Mouse (Mus musculus): ENCODE data around the gene Zfp768. TPM values are rescaled to one million over a fixed set of nuclear protein-coding genes. Genes with fewer than 3 reads are reported as not detected.

Zfp768 gene
- polyA plus RNA-seq, 1 experiment from 2014 or later = 17.2 TPM

DNA sequence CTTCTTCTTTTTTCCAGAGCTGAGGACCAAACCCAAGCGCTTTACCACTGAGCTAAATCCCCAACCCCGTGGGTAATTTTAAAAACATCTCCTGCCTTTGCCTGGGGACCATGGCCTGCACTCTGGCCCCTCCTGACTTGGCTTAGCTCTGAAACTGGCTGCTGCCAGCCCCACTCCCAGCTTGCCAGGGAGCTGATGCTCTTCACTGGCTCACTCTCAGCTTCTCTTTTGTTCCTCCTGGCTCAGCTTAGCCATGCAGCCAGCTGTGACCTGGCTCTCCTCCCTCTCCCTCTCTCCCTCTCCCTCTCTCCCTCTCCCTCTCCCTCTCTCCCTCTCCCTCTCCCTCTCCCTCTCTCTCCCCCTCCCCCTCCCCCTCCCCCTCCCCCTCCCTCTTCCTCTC, 18.7 kb downstream of the Zfp768 start:
- no peak for ATAC-seq (ENCODE audit: low read depth)
- no peaks in the 10 kb centered on the region for H3K9me3 ChIP-seq
- no peak overlapping the region for H3K4me3 ChIP-seq
- 61% methylated on average over 2 of the region's 2 CpGs for WGBS
- no peaks in the 10 kb centered on the region for H3K36me3 ChIP-seq
- H3K4me1 ChIP-seq (replicated peaks) = no peaks in the 10 kb centered on the region
- no peaks in the 10 kb centered on the region for H3K27me3 ChIP-seq
- H3K4me2 ChIP-seq = no peak overlapping the region
- no peak overlapping the region for H3K27ac ChIP-seq (replicated peaks)
- no peak overlapping the region for H3K9ac ChIP-seq

DNA sequence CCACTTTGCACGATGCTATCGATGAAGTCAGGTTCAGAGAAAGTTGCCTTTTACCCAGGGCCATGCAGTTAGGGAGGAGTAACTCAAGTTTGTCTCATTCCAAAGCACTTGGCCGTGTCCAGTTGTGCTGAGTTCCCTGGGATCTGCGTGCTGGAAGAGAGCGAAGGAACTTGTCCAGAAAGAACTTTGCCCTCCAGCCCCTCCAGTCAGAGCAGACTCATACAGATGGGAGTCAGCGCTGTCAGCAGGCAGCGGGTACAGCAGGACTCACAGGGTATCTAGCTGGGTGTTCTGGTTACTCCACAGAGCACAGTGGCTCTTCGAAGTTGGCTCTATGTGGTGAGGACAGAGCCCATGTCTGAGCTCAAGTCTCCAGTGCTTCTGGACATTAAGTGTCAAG, 19.8 kb downstream of the Zfp768 start:
- no peak overlapping the region for H3K4me3 ChIP-seq
- no peak for ATAC-seq (ENCODE audit: low read depth)
- H3K4me1 ChIP-seq (replicated peaks) = no peaks in the 10 kb centered on the region
- H3K9ac ChIP-seq = no peak overlapping the region
- no peak overlapping the region for H3K27ac ChIP-seq (replicated peaks)
- WGBS = 87% methylated on average over 8 of the region's 8 CpGs
- H3K27me3 ChIP-seq = no peaks in the 10 kb centered on the region
- no peaks in the 10 kb centered on the region for H3K36me3 ChIP-seq
- H3K4me2 ChIP-seq = no peak overlapping the region
- H3K9me3 ChIP-seq = no peaks in the 10 kb centered on the region

DNA sequence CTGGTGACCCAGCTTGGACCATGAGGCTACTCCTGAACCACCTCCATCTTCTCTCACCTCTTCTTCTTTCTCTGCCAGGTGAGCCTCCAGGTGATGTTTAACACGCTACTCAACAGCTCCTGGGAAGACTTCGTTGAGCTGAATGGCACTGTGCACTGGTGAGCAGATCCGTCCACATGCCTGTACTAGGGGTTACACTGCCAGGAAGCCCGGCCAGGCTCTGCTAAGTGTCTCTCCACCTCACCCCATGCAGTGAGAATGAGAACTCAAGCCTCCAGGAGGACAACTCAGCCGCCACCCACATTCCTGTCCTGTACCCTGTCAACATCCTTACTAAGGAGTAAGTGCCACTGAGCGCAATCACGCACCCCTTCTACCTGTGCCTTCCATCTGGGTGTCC, 20.4 kb downstream of the Zfp768 start:
- H3K27me3 ChIP-seq = no peaks in the 10 kb centered on the region
- no peaks in the 10 kb centered on the region for H3K4me1 ChIP-seq (replicated peaks)
- H3K4me2 ChIP-seq = no peak overlapping the region
- no peak for ATAC-seq (ENCODE audit: low read depth)
- H3K9me3 ChIP-seq = no peaks in the 10 kb centered on the region
- no peaks in the 10 kb centered on the region for H3K36me3 ChIP-seq
- WGBS = 88% methylated on average over 7 of the region's 7 CpGs
- H3K9ac ChIP-seq = no peak overlapping the region
- H3K4me3 ChIP-seq = no peak overlapping the region
- H3K27ac ChIP-seq (replicated peaks) = no peak overlapping the region

DNA sequence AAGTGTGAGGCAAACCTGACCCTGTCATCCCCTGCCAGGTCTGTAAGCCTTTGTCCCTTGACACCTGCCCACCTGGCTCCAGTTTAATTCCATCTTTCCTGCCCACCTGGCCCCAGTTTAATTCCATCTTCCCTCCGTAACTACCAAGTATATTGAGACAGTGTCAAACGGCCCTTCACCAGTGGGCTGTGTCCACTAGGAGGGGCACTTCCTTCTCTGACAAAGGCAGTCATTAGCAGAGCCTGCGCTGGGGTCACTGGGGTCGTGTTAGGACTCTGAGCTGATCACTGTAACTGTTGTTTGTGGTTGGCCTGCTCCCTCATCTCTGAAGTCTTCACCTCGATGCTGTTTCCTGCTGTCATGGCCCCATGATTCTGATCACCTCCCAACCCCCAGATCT, 23.3 kb downstream of the Zfp768 start:
- H3K9ac ChIP-seq = no peak overlapping the region
- H3K9me3 ChIP-seq = no peaks in the 10 kb centered on the region
- H3K4me3 ChIP-seq = no peak overlapping the region
- H3K27me3 ChIP-seq = no peaks in the 10 kb centered on the region
- no peak for ATAC-seq (ENCODE audit: low read depth)
- 36% methylated on average over 5 of the region's 5 CpGs for WGBS
- no peaks in the 10 kb centered on the region for H3K36me3 ChIP-seq
- H3K4me2 ChIP-seq = no peak overlapping the region
- H3K4me1 ChIP-seq (replicated peaks) = no peaks in the 10 kb centered on the region
- H3K27ac ChIP-seq (replicated peaks) = no peak overlapping the region

DNA sequence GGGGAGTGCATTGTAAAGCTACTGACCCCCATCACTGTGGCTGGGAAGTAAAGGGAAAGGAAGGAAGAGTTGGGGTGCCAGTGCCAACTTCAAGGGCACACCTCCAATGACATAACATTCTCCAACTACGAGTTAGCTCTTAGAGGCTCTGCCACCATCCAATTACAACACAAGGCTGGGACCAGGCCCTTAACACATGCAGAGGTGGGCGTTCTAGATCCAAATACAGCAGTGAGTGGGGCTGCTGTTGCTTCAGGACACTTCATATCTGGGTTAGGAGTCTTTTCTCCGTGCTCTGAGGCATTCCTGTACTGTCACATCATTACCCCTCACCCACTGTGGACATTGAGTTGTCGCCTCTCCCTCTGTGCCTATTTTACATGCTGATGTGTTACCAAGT, 24.3 kb downstream of the Zfp768 start:
- no peak overlapping the region for H3K4me3 ChIP-seq
- no peak overlapping the region for H3K4me2 ChIP-seq
- H3K4me1 ChIP-seq (replicated peaks) = no peaks in the 10 kb centered on the region
- 72% methylated on average over 4 of the region's 4 CpGs for WGBS
- ATAC-seq (ENCODE audit: low read depth) = no peak
- no peak overlapping the region for H3K27ac ChIP-seq (replicated peaks)
- no peaks in the 10 kb centered on the region for H3K36me3 ChIP-seq
- no peaks in the 10 kb centered on the region for H3K27me3 ChIP-seq
- no peaks in the 10 kb centered on the region for H3K9me3 ChIP-seq
- H3K9ac ChIP-seq = no peak overlapping the region

DNA sequence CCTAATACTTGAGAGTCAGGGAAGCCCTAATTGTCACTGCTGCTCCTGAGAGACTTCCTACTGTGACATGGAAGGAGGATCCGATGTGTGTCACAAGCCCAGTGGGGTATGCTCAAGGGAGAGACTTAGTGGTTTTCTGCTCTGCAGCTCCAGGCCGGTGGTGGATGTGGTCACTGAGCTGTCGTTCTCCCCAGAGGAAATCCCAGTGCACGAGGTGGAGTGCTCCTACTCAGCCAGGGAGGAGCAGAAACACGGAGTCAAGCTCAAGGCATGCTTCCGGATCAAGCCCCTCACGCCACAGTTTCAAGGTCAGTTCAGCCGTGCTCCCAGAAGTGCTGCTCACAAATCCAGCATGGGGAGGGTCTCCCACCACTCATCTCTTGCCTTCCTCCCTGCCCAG, 31.5 kb downstream of the Zfp768 start:
- Histone ChIP-seq H3K9me3 (no peaks in the 10 kb centered on the region), H3K4me3 (no peak overlapping the region), H3K4me2 (no peak overlapping the region), H3K27ac (replicated peaks) (no peak overlapping the region), H3K36me3 (no peaks in the 10 kb centered on the region), H3K4me1 (replicated peaks) (no peaks in the 10 kb centered on the region), H3K9ac (no peak overlapping the region), H3K27me3 (no peaks in the 10 kb centered on the region)
- no peak for ATAC-seq (ENCODE audit: low read depth)
- WGBS = 63% methylated on average over 8 of the region's 8 CpGs

DNA sequence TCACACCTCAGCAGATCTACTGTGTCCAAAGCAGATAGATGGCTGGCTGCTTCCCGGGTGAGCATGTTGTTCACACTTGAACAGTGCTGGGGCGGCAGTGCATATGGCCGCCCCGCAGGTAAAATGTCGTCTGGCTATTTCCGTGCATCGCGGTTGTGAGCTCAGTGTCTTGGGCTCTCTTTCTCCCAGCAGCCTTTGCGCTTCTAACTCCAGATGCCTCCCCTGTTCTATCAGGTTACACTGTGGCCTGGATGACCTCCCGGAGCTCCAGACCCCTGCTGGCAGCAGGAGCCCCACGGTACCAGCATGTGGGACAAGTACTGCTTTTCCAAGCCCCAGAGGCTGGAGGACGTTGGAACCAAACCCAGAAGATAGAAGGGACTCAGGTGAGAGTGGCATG, 35.4 kb downstream of the Zfp768 start:
- Histone ChIP-seq H3K9ac (no peak overlapping the region), H3K4me1 (replicated peaks) (no peaks in the 10 kb centered on the region), H3K27ac (replicated peaks) (no peak overlapping the region), H3K4me2 (no peak overlapping the region), H3K36me3 (no peaks in the 10 kb centered on the region), H3K9me3 (no peaks in the 10 kb centered on the region), H3K27me3 (no peaks in the 10 kb centered on the region), H3K4me3 (no peak overlapping the region)
- WGBS = 77% methylated on average over 12 of the region's 12 CpGs
- no peak for ATAC-seq (ENCODE audit: low read depth)

DNA sequence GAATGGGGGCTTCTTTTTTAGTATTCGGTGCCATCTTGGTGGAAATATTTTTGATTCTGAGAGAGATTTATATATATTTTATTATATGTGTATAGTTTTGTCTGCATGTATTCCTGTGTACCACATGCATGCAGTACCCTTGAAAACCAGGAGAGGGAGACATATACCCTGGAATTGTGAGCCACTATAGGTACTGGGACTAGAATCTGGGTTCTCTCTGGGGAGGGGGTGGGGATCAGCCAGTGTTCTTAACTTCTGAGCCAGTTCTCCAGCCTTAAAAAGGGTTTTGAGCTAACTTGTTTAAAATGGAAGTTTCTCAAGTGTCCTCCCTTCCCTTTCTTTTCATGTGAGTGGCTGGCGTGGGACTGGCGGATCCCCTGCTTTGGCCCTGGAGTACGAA, 36.5 kb downstream of the Zfp768 start:
- ATAC-seq (ENCODE audit: low read depth) = no peak
- Histone ChIP-seq H3K36me3 (no peaks in the 10 kb centered on the region), H3K4me3 (no peak overlapping the region), H3K9ac (no peak overlapping the region), H3K27ac (replicated peaks) (no peak overlapping the region), H3K4me1 (replicated peaks) (no peaks in the 10 kb centered on the region), H3K9me3 (no peaks in the 10 kb centered on the region), H3K27me3 (no peaks in the 10 kb centered on the region), H3K4me2 (no peak overlapping the region)
- WGBS = 70% methylated on average over 4 of the region's 4 CpGs

DNA sequence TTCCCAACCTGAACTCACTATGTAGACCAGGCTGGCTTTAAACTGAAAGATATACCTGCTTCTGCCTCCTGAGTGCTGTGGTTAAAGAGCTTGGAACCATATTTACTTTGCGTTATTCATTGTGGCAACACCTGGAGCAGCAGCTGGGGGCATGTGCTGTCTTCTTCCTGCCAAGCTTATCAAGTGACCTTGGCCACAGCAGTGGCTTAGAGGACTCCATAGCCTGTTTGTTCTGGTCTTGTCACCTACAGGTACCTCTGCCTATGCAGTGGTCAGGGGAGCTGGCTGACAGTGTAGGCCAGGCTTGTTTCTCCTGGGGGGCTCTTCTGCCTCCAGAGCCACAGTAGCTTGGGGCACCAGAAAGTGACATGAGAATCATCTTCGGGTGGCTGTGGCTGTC, 37.0 kb downstream of the Zfp768 start:
- 84% methylated on average over 2 of the region's 2 CpGs for WGBS
- Histone ChIP-seq H3K9ac (no peak overlapping the region), H3K27ac (replicated peaks) (no peak overlapping the region), H3K4me2 (no peak overlapping the region), H3K36me3 (no peaks in the 10 kb centered on the region), H3K9me3 (no peaks in the 10 kb centered on the region), H3K4me3 (no peak overlapping the region), H3K4me1 (replicated peaks) (no peaks in the 10 kb centered on the region), H3K27me3 (no peaks in the 10 kb centered on the region)
- no peak for ATAC-seq (ENCODE audit: low read depth)

DNA sequence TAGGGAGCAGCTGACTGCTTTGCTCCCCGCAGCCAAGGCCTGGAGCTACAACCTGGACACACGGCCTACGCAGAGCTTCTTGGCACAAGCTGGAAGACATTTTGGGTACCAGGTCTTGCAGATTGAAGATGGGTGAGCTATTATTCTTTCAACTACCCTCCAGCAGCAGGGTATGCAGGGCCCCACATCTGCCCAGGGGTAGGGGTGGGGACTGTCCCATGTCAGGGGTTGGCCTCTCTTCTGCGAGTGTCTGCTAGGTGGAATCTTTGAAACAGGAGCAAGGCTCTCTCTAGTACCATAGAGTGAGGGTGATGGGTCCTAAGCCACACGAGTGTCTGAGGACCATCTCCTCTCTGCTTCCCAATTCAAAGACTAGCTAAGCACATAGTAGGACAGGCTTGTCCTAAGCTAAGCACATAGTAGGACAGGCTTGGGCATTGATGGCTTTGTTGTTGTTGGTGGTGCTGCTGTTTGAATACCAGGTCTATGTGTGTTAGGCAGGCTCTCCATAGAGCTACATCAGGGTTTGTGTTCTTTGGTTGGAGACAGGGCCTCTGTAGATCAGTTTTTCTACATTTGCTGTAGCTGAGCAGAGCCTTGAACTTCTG, 47.7 kb downstream of the Zfp768 start:
- no peaks in the 10 kb centered on the region for H3K9me3 ChIP-seq
- H3K9ac ChIP-seq = no peak overlapping the region
- 92% methylated on average over 5 of the region's 5 CpGs for WGBS
- no peaks in the 10 kb centered on the region for H3K36me3 ChIP-seq
- no peaks in the 10 kb centered on the region for H3K4me1 ChIP-seq (replicated peaks)
- H3K4me3 ChIP-seq = no peak overlapping the region
- ATAC-seq (ENCODE audit: low read depth) = no peak
- H3K27ac ChIP-seq (replicated peaks) = no peak overlapping the region
- H3K27me3 ChIP-seq = no peaks in the 10 kb centered on the region
- no peak overlapping the region for H3K4me2 ChIP-seq

DNA sequence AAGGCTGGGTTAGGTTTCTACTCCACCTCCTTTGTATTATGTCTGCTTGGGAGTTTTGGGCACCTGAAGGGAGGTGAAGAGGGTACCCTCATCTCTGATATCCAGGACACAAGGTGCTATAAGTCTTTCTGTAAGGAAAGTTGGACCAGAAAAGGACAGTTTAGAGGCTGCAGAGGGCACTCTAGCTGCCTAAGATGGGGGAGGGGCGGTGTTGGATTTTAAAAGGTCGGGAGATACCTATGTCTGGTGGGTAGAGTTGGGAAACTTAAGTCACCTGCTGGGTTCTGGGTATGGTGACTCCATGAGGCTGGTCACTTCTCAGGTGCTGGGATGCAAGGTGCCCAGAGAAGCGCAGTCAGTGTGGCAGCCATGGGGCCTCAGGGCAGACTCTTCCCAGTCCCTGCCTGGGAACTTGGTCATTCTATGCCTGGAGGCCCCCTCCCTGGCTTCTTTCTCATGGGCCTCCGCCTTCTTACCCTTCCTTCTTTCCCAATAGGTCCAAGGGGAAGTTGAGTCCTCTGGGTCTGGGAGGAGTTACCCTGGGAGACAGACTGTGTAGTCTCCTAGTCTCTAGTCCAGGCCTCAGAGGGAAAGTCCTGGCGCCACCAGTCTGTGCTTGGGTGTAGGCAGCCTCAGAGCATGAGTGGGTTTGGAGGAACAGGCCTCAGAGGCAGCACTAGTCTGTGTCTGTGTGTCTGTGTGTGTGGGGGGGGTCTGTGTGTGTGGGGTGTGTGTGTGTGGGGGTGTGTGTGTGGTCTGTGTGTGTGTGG, 48.4 kb downstream of the Zfp768 start:
- 78% methylated on average over 5 of the region's 5 CpGs for WGBS
- Histone ChIP-seq H3K27ac (replicated peaks) (no peak overlapping the region), H3K4me3 (no peak overlapping the region), H3K9me3 (no peaks in the 10 kb centered on the region), H3K9ac (no peak overlapping the region), H3K4me2 (no peak overlapping the region), H3K4me1 (replicated peaks) (no peaks in the 10 kb centered on the region), H3K36me3 (no peaks in the 10 kb centered on the region), H3K27me3 (no peaks in the 10 kb centered on the region)
- ATAC-seq (ENCODE audit: low read depth) = no peak

DNA sequence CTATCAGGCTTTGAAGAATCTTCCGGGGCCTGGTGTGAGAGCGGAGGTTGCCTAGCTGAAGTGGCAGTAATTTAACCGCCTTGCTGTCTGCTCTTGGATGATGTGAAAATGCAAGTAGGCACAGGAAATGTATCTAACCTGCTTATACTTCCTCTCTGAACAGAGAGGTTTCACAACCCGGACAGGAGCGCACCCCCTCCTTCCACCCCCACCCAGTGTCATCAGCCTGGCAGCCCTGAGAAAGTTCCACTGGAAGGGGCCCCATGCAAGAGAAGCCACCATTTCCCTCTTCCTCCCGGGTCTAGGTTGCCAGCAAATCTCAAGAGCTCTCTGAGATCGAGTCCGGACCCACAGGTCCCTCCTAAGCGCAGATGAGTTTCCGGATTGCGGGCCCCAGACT, 49.3 kb downstream of the Zfp768 start, which contains the start of gene Itgal:
TSS of gene Itgal (plus strand) at position 163 of the 400 bp plus-strand sequence.
- Histone ChIP-seq H3K27me3 (no peaks in the 10 kb centered on the region), H3K27ac (replicated peaks) (no peak within 1 kb of the TSS), H3K4me2 (no peak within 1 kb of the TSS), H3K4me3 (no peak within 1 kb of the TSS), H3K9ac (no peak within 1 kb of the TSS), H3K36me3 (no peaks in the 10 kb centered on the region), H3K4me1 (replicated peaks) (no peaks in the 10 kb centered on the region), H3K9me3 (no peaks in the 10 kb centered on the region)
- WGBS = 81% methylated on average over 11 of the region's 11 CpGs
- no peak for ATAC-seq (ENCODE audit: low read depth)
